Mouse (Mus musculus) liver, adult 2 months (tissue): ENCODE results near the gene Kazn. TPM values are rescaled to one million over a fixed set of nuclear protein-coding genes. Genes with fewer than 3 reads are reported as not detected.

Experiments
- DNase-seq: peaks from one replicate; pipeline ENCODE4 v3.0.0-alpha.2; 2011; ENCODE audit warnings: low read depth, low spot score; ENCODE audit errors: extremely low read depth
- H3K27ac ChIP-seq: fragments of 200-500 bp; replicated peaks from 2 replicates; pipeline ENCODE4 v1.5.1; 2012; ENCODE audit warnings: low read depth, mild to moderate bottlenecking, control low read depth, inconsistent platforms, low read length; ENCODE audit not compliant: insufficient read depth
- H3K27me3 ChIP-seq: fragments of 200-500 bp; 2 replicates; pipeline ENCODE4 v1.6.1; 2012; ENCODE audit warnings: mild to moderate bottlenecking, moderate library complexity, low read length, inconsistent platforms; ENCODE audit not compliant: control insufficient read depth, insufficient read depth
- H3K36me3 ChIP-seq: fragments of 200-500 bp; 2 replicates; pipeline ENCODE4 v1.6.1; 2012; ENCODE audit warnings: low read length, inconsistent platforms; ENCODE audit not compliant: control insufficient read depth, insufficient read depth
- H3K4me1 ChIP-seq: fragments of 200-500 bp; 2 replicates; pipeline ENCODE4 v1.6.1; 2011; ENCODE audit warnings: low read length; ENCODE audit not compliant: control insufficient read depth, insufficient read depth
- H3K4me3 ChIP-seq: fragments of 200-500 bp; 2 replicates; pipeline ENCODE4 v1.5.1; 2011; ENCODE audit warnings: low read depth, mild to moderate bottlenecking, control low read depth, low read length, moderate library complexity; ENCODE audit not compliant: insufficient read depth
- H3K79me2 ChIP-seq: fragments of 200-500 bp; 2 replicates; pipeline ENCODE4 v1.6.1; 2012; ENCODE audit warnings: inconsistent platforms, mild to moderate bottlenecking, low read length, moderate library complexity; ENCODE audit not compliant: control insufficient read depth, insufficient read depth
- H3K9ac ChIP-seq: fragments of 200-500 bp; 2 replicates; pipeline ENCODE4 v1.6.1; 2012; ENCODE audit warnings: low read depth, mild to moderate bottlenecking, control low read depth, inconsistent platforms, low read length
- CTCF ChIP-seq: fragments of 200-500 bp; IDR thresholded peaks from 2 replicates; pipeline ENCODE4 v1.5.1; 2011; ENCODE audit warnings: low read depth, low read length, control low read depth
- POLR2A ChIP-seq: fragments of 200-500 bp; IDR thresholded peaks from 2 replicates; pipeline ENCODE4 v1.6.1; 2011; ENCODE audit warnings: low read length, control low read depth; ENCODE audit not compliant: insufficient read depth; ENCODE audit errors: extremely low read depth
- WGBS: fragments of 180-500 bp; shearing (Covaris S2); methylation state at CpG from one replicate; pipeline ENCODE4 v1.1.7; 2018; 5-methylcytosine and 5-hydroxymethylcytosine counted together
- polyA plus RNA-seq: library from polyadenylated mRNA; depleted of rRNA; stranded (reverse); fragments of >200 nt; gene quantifications from 2 replicates; pipeline ENCODE4 v1.2.3, GENCODE M21; 2012
- total RNA-seq: library from RNA; depleted of rRNA; stranded (reverse); fragments of >200 nt; gene quantifications from 2 replicates; pipeline ENCODE4 v1.2.3, GENCODE M21; 2014

The Kazn gene
- total and polyA plus RNA-seq, 2 experiments: 0.37 to 1.3 TPM

- 51% methylated on average over 4 of the region's 4 CpGs for WGBS
- DNase-seq: no peak
These were observed 22.5 kb upstream of the Kazn start for GRCm38 (mm10) chr4:142261725-142262124.

GRCm38 (mm10) chr4:142258730-142259129 is 19.5 kb upstream of the Kazn start:
- no peaks in the 10 kb centered on the region for H3K79me2 ChIP-seq
- 50% methylated on average over 10 of the region's 10 CpGs for WGBS
- no peaks in the 10 kb centered on the region for H3K27me3 ChIP-seq
- no peak overlapping the region for H3K9ac ChIP-seq
- no peak for TF ChIP-seq CTCF
- TF ChIP-seq POLR2A: no peak
- no peak overlapping the region for H3K27ac ChIP-seq
- DNase-seq: peak; percentile 3
- H3K4me1 ChIP-seq: no peaks in the 10 kb centered on the region
- no peak overlapping the region for H3K4me3 ChIP-seq
- no peaks in the 10 kb centered on the region for H3K36me3 ChIP-seq

More at GRCm38 (mm10) chr4:142261725-142262124, 22.5 kb upstream of the Kazn start:
- Histone ChIP-seq H3K36me3 (no peaks in the 10 kb centered on the region), H3K27me3 (no peaks in the 10 kb centered on the region), H3K27ac (no peak overlapping the region), H3K4me3 (no peak overlapping the region), H3K79me2 (no peaks in the 10 kb centered on the region), H3K4me1 (no peaks in the 10 kb centered on the region), H3K9ac (no peak overlapping the region)
- no peak for TF ChIP-seq CTCF
- TF ChIP-seq POLR2A: no peak

GRCm38 (mm10) chr4:142254088-142254487 is 14.9 kb upstream of the Kazn start:
- WGBS: 83% methylated on average over 6 of the region's 6 CpGs
- TF ChIP-seq CTCF (peak; percentile 24; the same call in 1 of the 2 replicates), POLR2A (no peak)

GRCm38 (mm10) chr4:142251471-142252354 is 12.5 kb upstream of the Kazn start:
- DNase-seq: no peak
- TF ChIP-seq POLR2A (no peak), CTCF (no peak)
- Histone ChIP-seq H3K9ac (no peak overlapping the region), H3K36me3 (no peaks in the 10 kb centered on the region), H3K27me3 (no peaks in the 10 kb centered on the region), H3K4me1 (no peaks in the 10 kb centered on the region), H3K79me2 (no peaks in the 10 kb centered on the region), H3K4me3 (no peak overlapping the region), H3K27ac (no peak overlapping the region)
- 77% methylated on average over 12 of the region's 12 CpGs for WGBS

More at GRCm38 (mm10) chr4:142254088-142254487, 14.9 kb upstream of the Kazn start:
- Histone ChIP-seq H3K4me1 (no peaks in the 10 kb centered on the region), H3K9ac (no peak overlapping the region), H3K79me2 (no peaks in the 10 kb centered on the region), H3K27ac (no peak overlapping the region), H3K27me3 (no peaks in the 10 kb centered on the region), H3K4me3 (no peak overlapping the region), H3K36me3 (no peaks in the 10 kb centered on the region)
- DNase-seq: no peak

GRCm38 (mm10) chr4:142250054-142250453 is 10.9 kb upstream of the Kazn start:
- no peaks in the 10 kb centered on the region for H3K79me2 ChIP-seq

GRCm38 (mm10) chr4:142249401-142249800 is 10.2 kb upstream of the Kazn start:
- TF ChIP-seq CTCF: peak; percentile 69
- no peak for TF ChIP-seq POLR2A
- Histone ChIP-seq H3K4me3 (no peak overlapping the region), H3K4me1 (no peaks in the 10 kb centered on the region), H3K27me3 (no peaks in the 10 kb centered on the region), H3K79me2 (no peaks in the 10 kb centered on the region), H3K36me3 (no peaks in the 10 kb centered on the region), H3K9ac (no peak overlapping the region), H3K27ac (no peak overlapping the region)
- 28% methylated on average over 9 of the region's 9 CpGs for WGBS
- peak; percentile 16 for DNase-seq

More at GRCm38 (mm10) chr4:142250054-142250453, 10.9 kb upstream of the Kazn start:
- WGBS: 83% methylated on average over 8 of the region's 8 CpGs
- Histone ChIP-seq H3K27me3 (no peaks in the 10 kb centered on the region), H3K36me3 (no peaks in the 10 kb centered on the region), H3K9ac (no peak overlapping the region), H3K27ac (no peak overlapping the region), H3K4me1 (no peaks in the 10 kb centered on the region), H3K4me3 (no peak overlapping the region)
- no peak for TF ChIP-seq CTCF
- no peak for TF ChIP-seq POLR2A
- no peak for DNase-seq
